Mouse (Mus musculus) layer of hippocampus, postnatal 25 days (tissue): ENCODE measurements at regions not wholly inside any gene's neighbourhood (a gene's known extent, or its start where the extent isn't known, plus 50 kb on each side); places are given as distances from the start of the nearest gene placed in this dataset.

Experiments
- DNase-seq, 2 experiments: peaks; one replicate each; pipeline ENCODE4 v3.0.0; 2022; ENCODE audit warnings: mixed read lengths in 2 of 2, low spot score in 1 of 2; ENCODE audit errors: extremely low spot score in 1 of 2

- DNase-seq, result no peak
Measured at GRCm38 (mm10) chr3:57910020-57910419, 62.1 kb upstream of the Pfn2 start.

GRCm38 (mm10) chr3:57911831-57912596 lies 64.1 kb upstream of the Pfn2 start:
- DNase-seq, result peak in 1 of 2 experiments; percentile 13

GRCm38 (mm10) chr3:57912650-57913343 lies 64.9 kb upstream of the Pfn2 start:
- DNase-seq, result no peak

GRCm38 (mm10) chr3:57914687-57915086 lies 66.8 kb upstream of the Pfn2 start:
- DNase-seq, result no peak

- DNase-seq, result no peak
Measured at GRCm38 (mm10) chr3:57918913-57919312, 71.0 kb upstream of the Pfn2 start.

GRCm38 (mm10) chr3:57919390-57920089 lies 71.7 kb upstream of the Pfn2 start:
- no peak for DNase-seq

GRCm38 (mm10) chr3:57920090-57920432 lies 72.2 kb upstream of the Pfn2 start:
- no peak for DNase-seq

- DNase-seq, result no peak
Measured at GRCm38 (mm10) chr3:57921071-57921882, 73.4 kb upstream of the Pfn2 start.

- DNase-seq, result no peak
Measured at GRCm38 (mm10) chr3:57923061-57923460, 75.2 kb upstream of the Pfn2 start.

GRCm38 (mm10) chr3:57932657-57933539 lies 85.0 kb upstream of the Pfn2 start:
- no peak for DNase-seq

- no peak for DNase-seq
Measured at GRCm38 (mm10) chr3:57935042-57935610, 87.2 kb upstream of the Pfn2 start.

GRCm38 (mm10) chr3:57940504-57941381 lies 92.9 kb upstream of the Pfn2 start:
- DNase-seq, result no peak

GRCm38 (mm10) chr3:57944698-57945097 lies 96.8 kb upstream of the Pfn2 start:
- DNase-seq, result no peak

GRCm38 (mm10) chr3:57945765-57946164 lies 97.9 kb upstream of the Pfn2 start:
- no peak for DNase-seq

- no peak for DNase-seq
Measured at GRCm38 (mm10) chr3:57947331-57947730, 99.5 kb upstream of the Pfn2 start.

GRCm38 (mm10) chr3:57948720-57949119 lies 100.8 kb upstream of the Pfn2 start:
- DNase-seq, result no peak

GRCm38 (mm10) chr3:57950431-57951331 lies 102.8 kb upstream of the Pfn2 start:
- DNase-seq, result no peak
